Mouse (Mus musculus): ENCODE data around the gene Ppp1cc. TPM values are rescaled to one million over a fixed set of nuclear protein-coding genes. Genes with fewer than 3 reads are reported as not detected.

Gene Ppp1cc
- polyA plus RNA-seq, 1 experiment from 2014 or later = 97.9 TPM

- 70% methylated on average over 11 of the region's 11 CpGs for WGBS (ENCODE audit: insufficient replicate concordance)
- TF ChIP-seq EP300 (IDR thresholded peaks at IDR 0.05; ENCODE audit: low read depth) (no peak), CTCF (IDR thresholded peaks at IDR 0.05; ENCODE audit: low read depth) (no peak)
- Histone ChIP-seq H3K9ac (replicated peaks) (no peak overlapping the region), H3K4me3 (ENCODE audit: low read depth, low read length) (no peak overlapping the region), H3K27ac (ENCODE audit: low read depth) (no peak overlapping the region), H3K4me2 (ENCODE audit: low read depth, low read length) (peak overlapping the region; percentile 89), H3K36me3 (replicated peaks; ENCODE audit: insufficient read depth, low read length) (no peaks in the 10 kb centered on the region), H3K4me1 (ENCODE audit: insufficient read depth) (peaks cover 19% of the 10 kb centered on the region), H3K27me3 (ENCODE audit: insufficient read depth, low read length) (no peaks in the 10 kb centered on the region), H3K9me3 (ENCODE audit: low read length) (no peaks in the 10 kb centered on the region)
- DNase-seq (no peak), ATAC-seq (no peak)
Observed at GRCm38 (mm10) chr5:122130341-122130998, 27.6 kb upstream of the Ppp1cc start.

- Histone ChIP-seq H3K4me3 (ENCODE audit: low read depth, low read length) (peak overlapping the region; percentile 52), H3K4me2 (ENCODE audit: low read depth, low read length) (peak overlapping the region; percentile 89), H3K27me3 (ENCODE audit: insufficient read depth, low read length) (no peaks in the 10 kb centered on the region), H3K9ac (replicated peaks) (peak overlapping the region; percentile 56), H3K9me3 (ENCODE audit: low read length) (no peaks in the 10 kb centered on the region), H3K27ac (ENCODE audit: low read depth) (peak overlapping the region; percentile 61), H3K36me3 (replicated peaks; ENCODE audit: insufficient read depth, low read length) (no peaks in the 10 kb centered on the region), H3K4me1 (ENCODE audit: insufficient read depth) (peaks cover 24% of the 10 kb centered on the region)
- DNase-seq = peak; percentile 95
- no peak for TF ChIP-seq EP300 (IDR thresholded peaks at IDR 0.05; ENCODE audit: low read depth)
- TF ChIP-seq CTCF (IDR thresholded peaks at IDR 0.05; ENCODE audit: low read depth) = peak; percentile 95
- peak; percentile 82 for ATAC-seq
- WGBS (ENCODE audit: insufficient replicate concordance) = 4% methylated on average over 34 of the region's 34 CpGs
Observed at GRCm38 (mm10) chr5:122131076-122132051, 26.7 kb upstream of the Ppp1cc start.

- Histone ChIP-seq H3K4me3 (ENCODE audit: low read depth, low read length) (peak overlapping the region; percentile 52), H3K4me1 (ENCODE audit: insufficient read depth) (peaks cover 32% of the 10 kb centered on the region), H3K4me2 (ENCODE audit: low read depth, low read length) (peak overlapping the region; percentile 89), H3K27ac (ENCODE audit: low read depth) (no peak overlapping the region), H3K9me3 (ENCODE audit: low read length) (no peaks in the 10 kb centered on the region), H3K27me3 (ENCODE audit: insufficient read depth, low read length) (no peaks in the 10 kb centered on the region), H3K9ac (replicated peaks) (peak overlapping the region; percentile 56), H3K36me3 (replicated peaks; ENCODE audit: insufficient read depth, low read length) (no peaks in the 10 kb centered on the region)
- ATAC-seq = peak; percentile 54
- 10% methylated on average over 26 of the region's 26 CpGs for WGBS (ENCODE audit: insufficient replicate concordance)
- TF ChIP-seq CTCF (IDR thresholded peaks at IDR 0.05; ENCODE audit: low read depth) (no peak), EP300 (IDR thresholded peaks at IDR 0.05; ENCODE audit: low read depth) (no peak)
- DNase-seq = peak; percentile 39
Observed at GRCm38 (mm10) chr5:122132167-122133049, 25.7 kb upstream of the Ppp1cc start.

GRCm38 (mm10) chr5:122133050-122133389 lies 25.1 kb upstream of the Ppp1cc start:
- no peaks in the 10 kb centered on the region for H3K27me3 ChIP-seq (ENCODE audit: insufficient read depth, low read length)
- H3K4me1 ChIP-seq (ENCODE audit: insufficient read depth) = peaks cover 32% of the 10 kb centered on the region
- WGBS (ENCODE audit: insufficient replicate concordance) = 64% methylated on average over 9 of the region's 9 CpGs
- TF ChIP-seq CTCF (IDR thresholded peaks at IDR 0.05; ENCODE audit: low read depth) = no peak
- TF ChIP-seq EP300 (IDR thresholded peaks at IDR 0.05; ENCODE audit: low read depth) = no peak
- no peak overlapping the region for H3K27ac ChIP-seq (ENCODE audit: low read depth)
- ATAC-seq (no peak), DNase-seq (no peak)
- no peak overlapping the region for H3K9ac ChIP-seq (replicated peaks)
- no peaks in the 10 kb centered on the region for H3K9me3 ChIP-seq (ENCODE audit: low read length)
- H3K4me2 ChIP-seq (ENCODE audit: low read depth, low read length) = no peak overlapping the region
- H3K36me3 ChIP-seq (replicated peaks; ENCODE audit: insufficient read depth, low read length) = no peaks in the 10 kb centered on the region
- H3K4me3 ChIP-seq (ENCODE audit: low read depth, low read length) = no peak overlapping the region

GRCm38 (mm10) chr5:122134395-122135289 lies 23.4 kb upstream of the Ppp1cc start:
- no peaks in the 10 kb centered on the region for H3K27me3 ChIP-seq (ENCODE audit: insufficient read depth, low read length)
- no peak overlapping the region for H3K4me3 ChIP-seq (ENCODE audit: low read depth, low read length)
- 79% methylated on average over 14 of the region's 14 CpGs for WGBS (ENCODE audit: insufficient replicate concordance)
- no peak overlapping the region for H3K4me2 ChIP-seq (ENCODE audit: low read depth, low read length)
- TF ChIP-seq CTCF (IDR thresholded peaks at IDR 0.05; ENCODE audit: low read depth) (no peak), EP300 (IDR thresholded peaks at IDR 0.05; ENCODE audit: low read depth) (no peak)
- no peaks in the 10 kb centered on the region for H3K9me3 ChIP-seq (ENCODE audit: low read length)
- DNase-seq (no peak), ATAC-seq (no peak)
- no peak overlapping the region for H3K9ac ChIP-seq (replicated peaks)
- no peak overlapping the region for H3K27ac ChIP-seq (ENCODE audit: low read depth)
- no peaks in the 10 kb centered on the region for H3K36me3 ChIP-seq (replicated peaks; ENCODE audit: insufficient read depth, low read length)
- H3K4me1 ChIP-seq (ENCODE audit: insufficient read depth) = peaks cover 32% of the 10 kb centered on the region
